Mouse (Mus musculus): ENCODE measurements at regions not wholly inside any gene's neighbourhood (a gene's known extent, or its start where the extent isn't known, plus 50 kb on each side); places are given as distances from the start of the nearest gene placed in this dataset.
"Not testable (repeated sequence)": the region's sequence is repeated elsewhere in the genome, so short reads cannot be mapped to it uniquely, and the experiment has no call there.

- H3K4me3 ChIP-seq: no peak overlapping the region
- WGBS: 91% methylated on average over 9 of the region's 9 CpGs
- DNase-seq (ENCODE audit: low spot score): no peak
- no peaks in the 10 kb centered on the region for H3K9me3 ChIP-seq
- no peaks in the 10 kb centered on the region for H3K27me3 ChIP-seq (replicated peaks; ENCODE audit: low read depth, poor library complexity, severe bottlenecking)
- peaks cover 2% of the 10 kb centered on the region; the same call in 1 of the 2 replicates for H3K4me1 ChIP-seq
- H3K27ac ChIP-seq (replicated peaks): no peak overlapping the region
- H3K36me3 ChIP-seq (replicated peaks): no peaks in the 10 kb centered on the region
Observed at GRCm38 (mm10) chr6:22448906-22449305, 92.9 kb upstream of the Fam3c start.

GRCm38 (mm10) chr6:22447636-22448035 is 91.6 kb upstream of the Fam3c start:
- 73% methylated on average over 2 of the region's 2 CpGs for WGBS
- H3K27ac ChIP-seq (replicated peaks): no peak overlapping the region

GRCm38 (mm10) chr6:22446621-22447310 is 90.7 kb upstream of the Fam3c start:
- no peak for DNase-seq (ENCODE audit: low spot score)
- no peaks in the 10 kb centered on the region for H3K36me3 ChIP-seq (replicated peaks)
- no peak overlapping the region for H3K27ac ChIP-seq (replicated peaks)
- WGBS: 81% methylated on average over 15 of the region's 15 CpGs
- peaks cover 10% of the 10 kb centered on the region for H3K4me1 ChIP-seq
- H3K9me3 ChIP-seq: no peaks in the 10 kb centered on the region
- no peak overlapping the region for H3K4me3 ChIP-seq
- no peaks in the 10 kb centered on the region for H3K27me3 ChIP-seq (replicated peaks; ENCODE audit: low read depth, poor library complexity, severe bottlenecking)

More at GRCm38 (mm10) chr6:22447636-22448035, 91.6 kb upstream of the Fam3c start:
- Histone ChIP-seq H3K27me3 (replicated peaks; ENCODE audit: low read depth, poor library complexity, severe bottlenecking) (no peaks in the 10 kb centered on the region), H3K4me3 (no peak overlapping the region), H3K36me3 (replicated peaks) (no peaks in the 10 kb centered on the region), H3K4me1 (peaks cover 10% of the 10 kb centered on the region), H3K9me3 (no peaks in the 10 kb centered on the region)
- no peak for DNase-seq (ENCODE audit: low spot score)

- not testable (repeated sequence) for H3K4me3 ChIP-seq; H3K9me3 ChIP-seq; H3K4me1 ChIP-seq; DNase-seq (ENCODE audit: low spot score); H3K27me3 ChIP-seq (replicated peaks; ENCODE audit: low read depth, poor library complexity, severe bottlenecking); H3K27ac ChIP-seq (replicated peaks); H3K36me3 ChIP-seq (replicated peaks)
- WGBS: 88% methylated on average over 6 of the region's 6 CpGs
Observed at GRCm38 (mm10) chr6:22444856-22445255, 88.8 kb upstream of the Fam3c start.

GRCm38 (mm10) chr6:22444220-22444619 is 88.2 kb upstream of the Fam3c start:
- Histone ChIP-seq H3K4me3 (no peak overlapping the region), H3K36me3 (replicated peaks) (no peaks in the 10 kb centered on the region), H3K27me3 (replicated peaks; ENCODE audit: low read depth, poor library complexity, severe bottlenecking) (no peaks in the 10 kb centered on the region), H3K9me3 (no peaks in the 10 kb centered on the region), H3K27ac (replicated peaks) (no peak overlapping the region), H3K4me1 (peaks cover 10% of the 10 kb centered on the region)
- 88% methylated on average over 12 of the region's 12 CpGs for WGBS
- no peak for DNase-seq (ENCODE audit: low spot score)

GRCm38 (mm10) chr6:22443573-22443972 is 87.5 kb upstream of the Fam3c start:
- WGBS: 38% methylated on average over 8 of the region's 8 CpGs
- Histone ChIP-seq H3K27ac (replicated peaks) (peak overlapping the region; percentile 44; the same call in 1 of the 2 replicates), H3K4me3 (no peak overlapping the region), H3K36me3 (replicated peaks) (no peaks in the 10 kb centered on the region), H3K9me3 (no peaks in the 10 kb centered on the region), H3K27me3 (replicated peaks; ENCODE audit: low read depth, poor library complexity, severe bottlenecking) (no peaks in the 10 kb centered on the region), H3K4me1 (peaks cover 10% of the 10 kb centered on the region)
- DNase-seq (ENCODE audit: low spot score): peak; percentile 39

GRCm38 (mm10) chr6:22443170-22443569 is 87.1 kb upstream of the Fam3c start:
- WGBS: 83% methylated on average over 3 of the region's 3 CpGs
- peak overlapping the region; percentile 44; the same call in 1 of the 2 replicates for H3K27ac ChIP-seq (replicated peaks)
- H3K4me3 ChIP-seq: no peak overlapping the region
- H3K36me3 ChIP-seq (replicated peaks): no peaks in the 10 kb centered on the region
- no peaks in the 10 kb centered on the region for H3K27me3 ChIP-seq (replicated peaks; ENCODE audit: low read depth, poor library complexity, severe bottlenecking)
- DNase-seq (ENCODE audit: low spot score): no peak
- no peaks in the 10 kb centered on the region for H3K9me3 ChIP-seq
- H3K4me1 ChIP-seq: peaks cover 10% of the 10 kb centered on the region

- DNase-seq (ENCODE audit: low spot score): no peak
- Histone ChIP-seq H3K27ac (replicated peaks) (no peak overlapping the region), H3K27me3 (replicated peaks; ENCODE audit: low read depth, poor library complexity, severe bottlenecking) (no peaks in the 10 kb centered on the region), H3K36me3 (replicated peaks) (no peaks in the 10 kb centered on the region), H3K9me3 (no peaks in the 10 kb centered on the region), H3K4me3 (no peak overlapping the region), H3K4me1 (peaks cover 10% of the 10 kb centered on the region)
- WGBS: 93% methylated on average over 8 of the region's 8 CpGs
Observed at GRCm38 (mm10) chr6:22442591-22442990, 86.5 kb upstream of the Fam3c start.

- no peak for DNase-seq (ENCODE audit: low spot score)
- Histone ChIP-seq H3K9me3 (no peaks in the 10 kb centered on the region), H3K36me3 (replicated peaks) (no peaks in the 10 kb centered on the region), H3K4me3 (no peak overlapping the region), H3K27me3 (replicated peaks; ENCODE audit: low read depth, poor library complexity, severe bottlenecking) (no peaks in the 10 kb centered on the region), H3K4me1 (peaks cover 10% of the 10 kb centered on the region), H3K27ac (replicated peaks) (no peak overlapping the region)
- 85% methylated on average over 9 of the region's 9 CpGs for WGBS
Observed at GRCm38 (mm10) chr6:22439871-22440270, 83.8 kb upstream of the Fam3c start.

GRCm38 (mm10) chr6:22429026-22429425 is 73.0 kb upstream of the Fam3c start:
- DNase-seq (ENCODE audit: low spot score): peak; percentile 16
- Histone ChIP-seq H3K27ac (replicated peaks) (0 out of 2 replicates have a peak overlapping the region, but pooled peaks have one; percentile 19), H3K9me3 (no peaks in the 10 kb centered on the region), H3K27me3 (replicated peaks; ENCODE audit: low read depth, poor library complexity, severe bottlenecking) (no peaks in the 10 kb centered on the region), H3K4me1 (peaks cover 6% of the 10 kb centered on the region; the same call in 1 of the 2 replicates), H3K4me3 (no peak overlapping the region), H3K36me3 (replicated peaks) (no peaks in the 10 kb centered on the region)
- WGBS: 32% methylated on average over 3 of the region's 3 CpGs

- Histone ChIP-seq H3K36me3 (replicated peaks) (no peaks in the 10 kb centered on the region), H3K27ac (replicated peaks) (no peak overlapping the region), H3K4me3 (no peak overlapping the region), H3K27me3 (replicated peaks; ENCODE audit: low read depth, poor library complexity, severe bottlenecking) (no peaks in the 10 kb centered on the region), H3K9me3 (no peaks in the 10 kb centered on the region), H3K4me1 (peaks cover 9% of the 10 kb centered on the region; the same call in 1 of the 2 replicates)
- WGBS: 90% methylated on average over 10 of the region's 10 CpGs
- no peak for DNase-seq (ENCODE audit: low spot score)
Observed at GRCm38 (mm10) chr6:22424161-22424807, 68.2 kb upstream of the Fam3c start.

- H3K36me3 ChIP-seq (replicated peaks): no peaks in the 10 kb centered on the region
- DNase-seq (ENCODE audit: low spot score): no peak
- H3K4me3 ChIP-seq: no peak overlapping the region
- WGBS: 84% methylated on average over 9 of the region's 9 CpGs
- H3K27me3 ChIP-seq (replicated peaks; ENCODE audit: low read depth, poor library complexity, severe bottlenecking): no peaks in the 10 kb centered on the region
- 0 out of 2 replicates have a peak, but pooled peaks cover 4% of the 10 kb centered on the region for H3K4me1 ChIP-seq
- H3K9me3 ChIP-seq: no peaks in the 10 kb centered on the region
- H3K27ac ChIP-seq (replicated peaks): no peak overlapping the region
Observed at GRCm38 (mm10) chr6:22423070-22423980, 67.3 kb upstream of the Fam3c start.
